Mouse (Mus musculus): ENCODE results near the gene Nhsl1. TPM values are rescaled to one million over a fixed set of nuclear protein-coding genes. Genes with fewer than 3 reads are reported as not detected.

Gene Nhsl1
- polyA plus RNA-seq (2012; rRNA removed), result 0.74 and 0.99 TPM in 2 replicates

DNA sequence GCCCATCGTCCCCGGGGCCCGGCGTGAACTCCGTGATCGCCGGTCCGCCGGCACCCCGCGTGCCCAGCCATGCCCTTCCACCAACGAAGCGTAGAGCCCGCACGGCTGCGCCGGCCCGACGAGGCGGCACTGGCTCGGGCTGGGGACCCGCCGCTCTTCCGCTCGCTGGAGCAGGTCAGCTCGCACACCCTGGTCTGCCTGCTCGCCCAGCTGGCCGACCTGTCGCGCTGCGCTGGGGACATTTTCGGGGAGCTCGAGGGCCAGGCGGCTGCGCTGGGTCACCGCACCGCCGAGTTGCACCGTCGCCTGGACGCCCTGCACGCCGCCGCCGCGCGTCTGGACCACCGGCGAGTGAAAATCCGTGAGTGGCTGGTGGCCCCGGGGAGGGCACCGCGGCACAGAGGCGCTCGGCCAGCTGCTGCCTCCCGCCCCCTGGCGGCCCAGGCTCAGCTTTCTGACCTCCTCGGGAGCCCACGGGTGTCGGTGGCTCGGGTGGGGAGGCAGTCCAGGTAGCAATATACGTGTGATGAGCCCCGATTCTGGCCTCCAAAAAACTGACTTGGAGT lies at the start of gene Nhsl1:
Nhsl1 (plus strand) TSS at position 70 of the 566 bp plus-strand sequence.
- peak in 1 of 2 experiments; percentile 36 for DNase-seq (ENCODE audit: low read depth in 1 of 2, low spot score in 2 of 2)
- 2% methylated on average over 62 of the region's 63 CpGs for WGBS
- H3K27me3 ChIP-seq (ENCODE audit: control insufficient read depth, insufficient read depth, low read length), result peaks cover 16% of the 10 kb centered on the region

DNA sequence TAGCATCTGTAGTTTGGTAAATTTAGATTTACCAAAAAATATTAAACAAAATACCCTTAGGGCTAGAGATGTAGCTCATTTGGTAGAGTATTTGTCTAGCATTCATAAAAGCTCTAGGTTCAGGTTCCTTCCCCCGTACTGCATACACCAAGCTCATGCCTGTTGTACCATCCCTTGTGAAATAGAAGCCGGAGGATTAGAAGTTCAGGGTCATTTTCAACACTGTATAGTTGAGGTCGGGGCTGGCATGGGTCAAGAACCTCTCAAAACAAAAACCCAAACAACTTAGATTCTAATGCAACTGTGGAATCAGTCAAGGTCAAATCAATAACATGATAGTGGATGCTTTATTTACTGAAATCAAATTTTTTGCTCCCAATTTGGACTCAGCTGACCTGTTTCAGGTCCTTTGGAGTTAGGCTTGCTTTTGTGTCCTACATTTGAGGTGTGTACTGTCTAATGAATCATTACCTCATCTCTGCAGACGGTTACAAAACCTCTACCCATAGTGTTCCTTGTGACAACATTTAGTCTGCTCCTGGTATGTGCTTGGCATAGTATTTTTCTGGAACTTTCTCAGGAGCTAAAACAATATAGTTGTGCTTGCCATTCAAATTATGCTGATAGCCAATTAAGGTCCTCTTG lies 42.6 kb upstream of the Nhsl1 start:
- H3K27me3 ChIP-seq (ENCODE audit: control insufficient read depth, insufficient read depth, low read length), result no peaks in the 10 kb centered on the region
- WGBS, result 87% methylated on average over 4 of the region's 4 CpGs
- H3K4me3 ChIP-seq (ENCODE audit: extremely low read depth, insufficient read depth, insufficient read length), result no peak overlapping the region
- DNase-seq (ENCODE audit: low read depth in 1 of 2, low spot score in 2 of 2), result no peak
- no peak for TF ChIP-seq POLR2A (IDR thresholded peaks at IDR 0.05; ENCODE audit: low read depth, low read length)
- TF ChIP-seq CTCF (IDR thresholded peaks at IDR 0.05; ENCODE audit: extremely low read depth, insufficient read depth, insufficient read length, insufficient replicate concordance), result no peak
- H3K36me3 ChIP-seq (ENCODE audit: control insufficient read depth, insufficient read depth, low read length), result no peaks in the 10 kb centered on the region
- no peak overlapping the region for H3K27ac ChIP-seq (ENCODE audit: insufficient read depth, low read length)
- no peaks in the 10 kb centered on the region for H3K4me1 ChIP-seq (ENCODE audit: control insufficient read depth, insufficient read depth, insufficient read length)

More for the DNA sequence above, at the start of gene Nhsl1:
- TF ChIP-seq CTCF (IDR thresholded peaks at IDR 0.05; ENCODE audit: extremely low read depth, insufficient read depth, insufficient read length, insufficient replicate concordance) (peak; percentile 14; the same call in 1 of the 2 replicates), POLR2A (IDR thresholded peaks at IDR 0.05; ENCODE audit: low read depth, low read length) (no peak)
- no peak within 1 kb of the TSS for H3K27ac ChIP-seq (ENCODE audit: insufficient read depth, low read length)
- H3K4me3 ChIP-seq (ENCODE audit: extremely low read depth, insufficient read depth, insufficient read length), result peak within 1 kb of the TSS; percentile 57
- H3K4me1 ChIP-seq (ENCODE audit: control insufficient read depth, insufficient read depth, insufficient read length), result peaks cover 4% of the 10 kb centered on the region; the same call in 1 of the 2 replicates
- H3K36me3 ChIP-seq (ENCODE audit: control insufficient read depth, insufficient read depth, low read length), result no peaks in the 10 kb centered on the region

DNA sequence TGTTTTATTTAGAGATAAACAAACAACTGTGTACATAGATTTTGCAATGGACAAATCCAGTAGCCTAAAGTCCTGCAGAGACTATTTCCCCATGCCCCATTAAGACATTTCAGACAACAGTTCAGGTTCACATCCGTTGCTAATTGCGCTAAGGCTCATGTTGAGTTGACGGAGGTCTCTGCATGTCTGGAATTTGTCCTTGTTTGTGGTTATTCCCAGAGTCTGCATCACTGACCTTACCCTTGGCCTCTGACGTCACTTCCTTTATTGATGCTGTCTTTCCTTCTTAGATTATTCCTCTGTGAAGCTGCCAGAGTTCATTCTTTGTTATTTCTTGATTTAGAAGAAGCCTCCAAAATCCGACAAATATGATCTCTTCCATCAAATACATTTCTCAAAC lies 34.8 kb upstream of the Nhsl1 start:
- no peak for TF ChIP-seq CTCF (IDR thresholded peaks at IDR 0.05; ENCODE audit: extremely low read depth, insufficient read depth, insufficient read length, insufficient replicate concordance)
- TF ChIP-seq POLR2A (IDR thresholded peaks at IDR 0.05; ENCODE audit: low read depth, low read length), result no peak
- no peaks in the 10 kb centered on the region for H3K27me3 ChIP-seq (ENCODE audit: control insufficient read depth, insufficient read depth, low read length)
- H3K4me3 ChIP-seq (ENCODE audit: extremely low read depth, insufficient read depth, insufficient read length), result no peak overlapping the region
- no peak overlapping the region for H3K27ac ChIP-seq (ENCODE audit: insufficient read depth, low read length)
- DNase-seq (ENCODE audit: low read depth in 1 of 2, low spot score in 2 of 2), result no peak
- no peaks in the 10 kb centered on the region for H3K4me1 ChIP-seq (ENCODE audit: control insufficient read depth, insufficient read depth, insufficient read length)
- no peaks in the 10 kb centered on the region for H3K36me3 ChIP-seq (ENCODE audit: control insufficient read depth, insufficient read depth, low read length)
- WGBS, result 89% methylated on average over 5 of the region's 5 CpGs

GRCm38 (mm10) chr10:18289512-18289911 lies 29.3 kb upstream of the Nhsl1 start:
- 54% methylated on average over 1 of the region's 1 CpGs for WGBS
- Histone ChIP-seq H3K36me3 (ENCODE audit: control insufficient read depth, insufficient read depth, low read length) (no peaks in the 10 kb centered on the region), H3K4me1 (ENCODE audit: control insufficient read depth, insufficient read depth, insufficient read length) (no peaks in the 10 kb centered on the region), H3K27ac (ENCODE audit: insufficient read depth, low read length) (no peak overlapping the region), H3K27me3 (ENCODE audit: control insufficient read depth, insufficient read depth, low read length) (no peaks in the 10 kb centered on the region), H3K4me3 (ENCODE audit: extremely low read depth, insufficient read depth, insufficient read length) (no peak overlapping the region)
- DNase-seq (ENCODE audit: low read depth in 1 of 2, low spot score in 2 of 2), result no peak
- TF ChIP-seq POLR2A (IDR thresholded peaks at IDR 0.05; ENCODE audit: low read depth, low read length) (no peak), CTCF (IDR thresholded peaks at IDR 0.05; ENCODE audit: extremely low read depth, insufficient read depth, insufficient read length, insufficient replicate concordance) (no peak)

- no peaks in the 10 kb centered on the region for H3K36me3 ChIP-seq (ENCODE audit: control insufficient read depth, insufficient read depth, low read length)
- H3K27me3 ChIP-seq (ENCODE audit: control insufficient read depth, insufficient read depth, low read length), result no peaks in the 10 kb centered on the region
- no peaks in the 10 kb centered on the region; the same call in 1 of the 2 replicates for H3K4me1 ChIP-seq (ENCODE audit: control insufficient read depth, insufficient read depth, insufficient read length)
- no peak overlapping the region for H3K27ac ChIP-seq (ENCODE audit: insufficient read depth, low read length)
- H3K4me3 ChIP-seq (ENCODE audit: extremely low read depth, insufficient read depth, insufficient read length), result no peak overlapping the region
- WGBS, result 87% methylated on average over 5 of the region's 5 CpGs
- no peak for DNase-seq (ENCODE audit: low read depth in 1 of 2, low spot score in 2 of 2)
- TF ChIP-seq CTCF (IDR thresholded peaks at IDR 0.05; ENCODE audit: extremely low read depth, insufficient read depth, insufficient read length, insufficient replicate concordance), result no peak
- no peak for TF ChIP-seq POLR2A (IDR thresholded peaks at IDR 0.05; ENCODE audit: low read depth, low read length)
Observed at GRCm38 (mm10) chr10:18305106-18305505, 13.7 kb upstream of the Nhsl1 start.

DNA sequence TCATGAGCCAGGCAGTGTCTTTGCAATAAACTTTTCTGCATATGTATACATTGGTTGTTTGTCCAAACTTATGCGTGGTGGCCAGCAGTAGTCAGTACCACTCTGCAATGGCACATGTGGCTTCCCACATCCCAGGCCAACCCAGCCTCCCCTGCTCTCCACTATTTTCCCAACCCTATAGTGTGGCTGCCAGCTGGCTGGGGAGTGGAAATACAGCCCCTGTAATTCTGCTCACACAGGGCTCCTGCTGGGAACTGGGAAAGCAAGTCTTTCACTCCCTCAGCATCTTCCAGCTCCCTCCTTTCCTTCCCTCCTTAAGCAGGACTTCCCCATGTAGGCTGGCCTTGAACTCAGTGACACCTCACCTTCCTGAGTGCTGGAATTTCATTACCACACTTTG lies 3.7 kb upstream of the Nhsl1 start:
- H3K4me3 ChIP-seq (ENCODE audit: extremely low read depth, insufficient read depth, insufficient read length), result no peak overlapping the region
- no peak overlapping the region for H3K27ac ChIP-seq (ENCODE audit: insufficient read depth, low read length)
- peaks cover 4% of the 10 kb centered on the region; the same call in 1 of the 2 replicates for H3K4me1 ChIP-seq (ENCODE audit: control insufficient read depth, insufficient read depth, insufficient read length)
- no peaks in the 10 kb centered on the region for H3K36me3 ChIP-seq (ENCODE audit: control insufficient read depth, insufficient read depth, low read length)
- DNase-seq (ENCODE audit: low read depth in 1 of 2, low spot score in 2 of 2), result no peak
- WGBS, result 93% methylated on average over 1 of the region's 1 CpGs
- H3K27me3 ChIP-seq (ENCODE audit: control insufficient read depth, insufficient read depth, low read length), result peaks cover 16% of the 10 kb centered on the region
- TF ChIP-seq POLR2A (IDR thresholded peaks at IDR 0.05; ENCODE audit: low read depth, low read length) (no peak), CTCF (IDR thresholded peaks at IDR 0.05; ENCODE audit: extremely low read depth, insufficient read depth, insufficient read length, insufficient replicate concordance) (no peak)

GRCm38 (mm10) chr10:18317521-18317920 lies 1.3 kb upstream of the Nhsl1 start:
- H3K27ac ChIP-seq (ENCODE audit: insufficient read depth, low read length), result no peak overlapping the region
- TF ChIP-seq POLR2A (IDR thresholded peaks at IDR 0.05; ENCODE audit: low read depth, low read length) (no peak), CTCF (IDR thresholded peaks at IDR 0.05; ENCODE audit: extremely low read depth, insufficient read depth, insufficient read length, insufficient replicate concordance) (no peak)
- 60% methylated on average over 10 of the region's 10 CpGs for WGBS
- no peak for DNase-seq (ENCODE audit: low read depth in 1 of 2, low spot score in 2 of 2)
- H3K4me3 ChIP-seq (ENCODE audit: extremely low read depth, insufficient read depth, insufficient read length), result no peak overlapping the region
- H3K4me1 ChIP-seq (ENCODE audit: control insufficient read depth, insufficient read depth, insufficient read length), result peaks cover 4% of the 10 kb centered on the region; the same call in 1 of the 2 replicates
- H3K36me3 ChIP-seq (ENCODE audit: control insufficient read depth, insufficient read depth, low read length), result no peaks in the 10 kb centered on the region
- H3K27me3 ChIP-seq (ENCODE audit: control insufficient read depth, insufficient read depth, low read length), result peaks cover 16% of the 10 kb centered on the region
